Mouse (Mus musculus): ENCODE data around the gene Klhl25. TPM values are rescaled to one million over a fixed set of nuclear protein-coding genes. Genes with fewer than 3 reads are reported as not detected.
"Not testable (repeated sequence)": the region's sequence is repeated elsewhere in the genome, so short reads cannot be mapped to it uniquely, and the experiment has no call there.

The Klhl25 gene
- total RNA-seq, 2 experiments from 2014 or later: 7.3 to 9.8 TPM

- no peak for DNase-seq (ENCODE audit: low spot score in 2 of 2)
Observed at GRCm38 (mm10) chr7:75840071-75840470, 8.0 kb upstream of the Klhl25 start.

DNA sequence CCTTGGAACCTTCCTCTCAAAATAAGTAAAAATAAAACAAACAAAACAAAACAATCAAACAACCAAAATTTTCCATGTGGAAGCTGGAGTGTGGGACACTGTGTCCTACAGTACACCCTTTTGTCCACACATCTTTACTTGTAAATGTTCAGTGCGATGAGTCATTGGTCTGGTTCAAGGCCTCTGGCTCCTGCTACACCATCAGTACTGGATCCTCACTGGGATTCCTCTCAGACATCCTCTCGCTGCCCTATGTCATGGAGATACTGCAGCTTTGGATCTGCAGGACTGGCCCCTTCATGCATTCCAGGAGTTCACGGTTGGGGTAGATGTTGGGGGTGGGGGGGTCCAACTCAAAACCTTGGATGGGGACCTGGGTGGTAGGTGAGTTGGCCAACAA, 5.8 kb upstream of the Klhl25 start:
- DNase-seq (ENCODE audit: low spot score in 2 of 2): no peak

- no peak for DNase-seq (ENCODE audit: low spot score in 2 of 2)
Observed at GRCm38 (mm10) chr7:75845936-75846335, 2.2 kb upstream of the Klhl25 start.

- no peak for DNase-seq (ENCODE audit: low spot score in 2 of 2)
Observed at GRCm38 (mm10) chr7:75846942-75847341, 1.2 kb upstream of the Klhl25 start.

- no peak for DNase-seq (ENCODE audit: low spot score in 2 of 2)
Observed at GRCm38 (mm10) chr7:75847489-75847888, 621 bp upstream of the Klhl25 start.

- peak in 1 of 2 experiments; percentile 25 for DNase-seq (ENCODE audit: low spot score in 2 of 2)
Observed at GRCm38 (mm10) chr7:75848776-75849670, 913 bp downstream of the Klhl25 start.

DNA sequence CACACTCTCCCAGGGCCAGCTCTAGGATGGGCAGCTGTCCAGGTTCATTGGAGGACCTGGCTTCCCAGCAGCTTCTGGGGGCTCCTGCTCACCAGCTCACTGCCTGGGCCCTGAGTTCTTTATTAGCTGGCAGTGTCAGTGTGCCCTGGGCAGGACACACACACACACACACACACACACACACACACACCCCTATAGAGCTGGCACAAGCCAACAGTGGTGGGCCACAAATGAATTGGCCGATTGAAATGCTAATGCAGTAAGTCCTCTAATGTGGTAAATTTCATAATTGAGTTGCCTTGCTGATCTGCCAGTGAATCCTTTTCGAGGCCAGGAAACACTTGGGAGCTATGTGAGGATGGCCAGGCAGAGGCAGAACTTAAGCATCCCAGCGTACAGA, 2.3 kb downstream of the Klhl25 start:
- DNase-seq (ENCODE audit: low spot score in 2 of 2): not testable (repeated sequence)

DNA sequence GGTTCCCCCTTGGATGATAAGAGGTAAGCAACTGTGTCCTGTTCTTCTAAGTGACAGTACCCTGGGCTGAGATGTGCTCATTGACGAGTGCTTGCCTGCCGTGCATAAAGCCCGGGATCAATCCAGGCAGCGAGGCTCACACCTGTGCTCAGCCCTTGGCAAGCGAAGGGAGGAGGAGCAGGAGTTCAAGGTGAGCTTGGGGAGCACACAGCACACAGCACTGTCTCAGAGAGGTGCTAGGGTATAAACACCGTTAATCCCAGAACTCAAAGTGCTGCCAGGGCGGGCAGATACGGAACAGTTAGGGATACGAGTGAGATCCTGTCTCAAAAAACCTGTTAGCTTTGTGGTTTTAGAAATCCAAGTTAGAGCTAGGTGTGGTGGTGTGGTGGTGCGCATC, 3.2 kb downstream of the Klhl25 start:
- DNase-seq (ENCODE audit: low spot score in 2 of 2): no peak

DNA sequence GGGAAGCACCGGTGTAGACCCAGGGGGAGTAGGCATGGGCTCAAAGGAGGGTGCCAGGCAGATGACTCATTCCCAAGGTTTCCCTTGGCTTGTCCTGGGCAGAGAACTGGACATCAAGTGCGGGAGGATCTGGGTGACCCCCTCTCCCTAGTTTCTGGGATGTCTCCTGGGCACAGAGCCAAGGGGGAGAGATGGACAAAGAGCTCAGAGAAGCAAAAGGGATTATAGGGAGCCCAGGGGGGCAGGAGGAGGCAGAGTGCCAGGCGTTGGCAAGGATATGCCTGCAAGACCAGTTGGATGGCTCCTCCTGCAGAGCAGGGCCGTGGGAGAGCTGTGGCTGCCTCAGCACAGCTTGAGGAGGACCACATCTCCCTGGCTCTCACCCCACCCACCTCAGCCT, 4.3 kb downstream of the Klhl25 start:
- no peak for DNase-seq (ENCODE audit: low spot score in 2 of 2)

DNA sequence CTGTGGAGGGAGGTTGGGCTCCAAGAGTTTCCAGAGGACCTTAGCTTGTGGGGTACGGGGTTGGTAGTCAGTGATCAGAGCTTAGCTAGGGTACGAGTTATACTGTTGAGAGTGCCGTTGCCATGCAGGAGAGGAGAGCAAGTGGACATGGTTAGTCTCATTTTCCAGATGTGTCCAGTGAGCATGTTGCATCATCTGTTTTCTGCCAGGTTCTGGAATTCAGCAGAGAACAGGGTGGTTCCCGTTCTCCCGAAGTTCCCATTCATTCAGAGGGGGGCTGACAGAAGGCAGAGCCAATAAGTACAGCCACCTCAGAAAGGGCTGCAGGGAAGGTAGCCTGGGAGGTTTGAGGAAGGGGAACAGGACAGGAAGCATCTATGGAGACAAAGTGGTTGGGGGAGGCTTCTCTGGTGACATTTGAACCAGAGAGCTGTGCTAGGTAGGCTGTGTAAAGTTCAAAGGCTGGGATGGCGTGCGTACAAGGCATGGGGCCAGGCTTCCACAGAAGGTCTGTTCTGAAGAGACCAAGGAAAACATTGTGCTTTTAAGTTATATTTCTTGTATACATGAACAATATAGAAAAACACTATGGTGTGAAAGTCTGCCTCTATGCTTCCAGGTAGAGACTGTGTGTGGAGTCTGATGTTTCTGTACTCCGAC, 5.2 kb downstream of the Klhl25 start:
- no peak for DNase-seq (ENCODE audit: low spot score in 2 of 2)

DNA sequence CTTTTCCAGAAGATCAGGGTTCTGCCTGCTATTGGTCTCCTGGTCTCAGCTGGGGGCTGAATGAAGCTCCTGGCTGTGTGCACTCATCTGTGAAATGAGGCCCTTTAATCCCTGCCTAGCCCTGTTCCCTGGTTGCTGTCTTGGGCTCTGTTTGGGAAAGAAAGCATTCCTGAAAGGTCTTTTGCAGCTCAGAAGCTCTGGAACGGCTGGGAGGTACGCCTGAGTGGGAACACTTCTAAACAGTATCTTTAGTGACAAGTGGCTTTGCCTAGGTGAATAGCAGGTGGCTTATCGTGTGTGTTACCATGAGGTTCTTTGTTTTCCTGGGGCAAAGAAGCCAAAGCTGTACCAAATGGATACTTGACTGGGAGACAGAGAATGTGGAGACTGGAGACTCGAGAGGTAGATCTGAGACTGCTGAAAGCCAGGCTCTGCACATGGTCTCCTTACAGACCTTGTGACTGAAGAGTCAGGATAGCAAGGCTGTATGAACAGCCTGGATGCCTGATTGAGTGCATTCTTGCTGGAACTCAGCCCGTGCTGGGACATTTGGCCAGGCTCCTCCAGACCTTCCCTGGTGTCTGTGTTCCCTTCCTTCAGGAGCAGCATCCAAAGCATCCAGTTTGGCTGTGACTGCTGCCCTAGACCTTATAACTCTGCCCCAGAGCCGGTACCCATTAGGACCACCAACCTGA, 6.3 kb downstream of the Klhl25 start:
- no peak for DNase-seq (ENCODE audit: low spot score in 2 of 2)

- DNase-seq (ENCODE audit: low spot score in 2 of 2): no peak
Observed at GRCm38 (mm10) chr7:75855028-75855427, 6.9 kb downstream of the Klhl25 start.

DNA sequence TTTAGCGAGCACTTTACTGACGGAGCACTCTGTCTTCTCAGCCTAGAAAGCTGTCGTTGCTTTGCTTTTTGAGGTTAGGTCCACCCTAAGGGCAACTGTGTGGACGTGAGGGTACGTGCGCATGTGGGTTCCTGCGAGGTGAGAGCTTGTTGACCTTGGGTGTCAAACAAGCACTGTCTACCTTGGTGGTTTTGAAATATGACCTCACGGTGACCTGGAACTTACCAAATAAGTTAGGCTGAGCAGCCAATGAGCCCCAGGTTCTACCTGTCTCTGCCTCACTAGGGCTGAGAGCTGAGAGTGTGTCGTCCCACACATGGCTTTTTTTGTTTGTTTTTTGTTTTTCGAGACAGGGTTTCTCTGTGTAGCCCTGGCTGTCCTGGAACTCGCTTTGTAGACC, 8.1 kb downstream of the Klhl25 start:
- DNase-seq (ENCODE audit: low spot score in 2 of 2): no peak

DNA sequence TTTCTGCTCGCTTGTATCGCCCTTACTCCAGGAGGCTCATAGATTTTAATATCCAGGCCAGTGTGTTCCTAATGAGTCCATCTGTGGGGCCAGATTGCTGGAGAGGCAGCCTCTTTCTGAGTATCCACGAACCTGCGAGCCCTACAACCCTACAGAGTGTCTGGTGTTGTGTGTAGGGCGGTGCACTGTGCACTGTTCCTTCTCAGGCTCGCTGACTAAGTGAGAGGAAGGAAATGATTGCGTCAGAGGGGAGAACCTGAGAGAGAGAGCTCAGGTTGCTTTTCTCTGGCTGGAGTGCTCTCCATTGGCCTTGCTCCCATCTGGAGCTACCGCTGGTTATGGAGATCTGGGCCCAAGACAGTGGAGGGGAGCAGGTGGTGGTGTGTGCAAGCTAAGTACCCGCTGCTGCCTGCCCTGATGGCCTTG, 11.7 kb downstream of the Klhl25 start:
- DNase-seq (ENCODE audit: low spot score in 2 of 2): no peak

- DNase-seq (ENCODE audit: low spot score in 2 of 2): not testable (repeated sequence)
Observed at GRCm38 (mm10) chr7:75861638-75862426, 13.7 kb downstream of the Klhl25 start.

GRCm38 (mm10) chr7:75862427-75862781, 14.3 kb downstream of the Klhl25 start:
- DNase-seq (ENCODE audit: low spot score in 2 of 2): not testable (repeated sequence)

DNA sequence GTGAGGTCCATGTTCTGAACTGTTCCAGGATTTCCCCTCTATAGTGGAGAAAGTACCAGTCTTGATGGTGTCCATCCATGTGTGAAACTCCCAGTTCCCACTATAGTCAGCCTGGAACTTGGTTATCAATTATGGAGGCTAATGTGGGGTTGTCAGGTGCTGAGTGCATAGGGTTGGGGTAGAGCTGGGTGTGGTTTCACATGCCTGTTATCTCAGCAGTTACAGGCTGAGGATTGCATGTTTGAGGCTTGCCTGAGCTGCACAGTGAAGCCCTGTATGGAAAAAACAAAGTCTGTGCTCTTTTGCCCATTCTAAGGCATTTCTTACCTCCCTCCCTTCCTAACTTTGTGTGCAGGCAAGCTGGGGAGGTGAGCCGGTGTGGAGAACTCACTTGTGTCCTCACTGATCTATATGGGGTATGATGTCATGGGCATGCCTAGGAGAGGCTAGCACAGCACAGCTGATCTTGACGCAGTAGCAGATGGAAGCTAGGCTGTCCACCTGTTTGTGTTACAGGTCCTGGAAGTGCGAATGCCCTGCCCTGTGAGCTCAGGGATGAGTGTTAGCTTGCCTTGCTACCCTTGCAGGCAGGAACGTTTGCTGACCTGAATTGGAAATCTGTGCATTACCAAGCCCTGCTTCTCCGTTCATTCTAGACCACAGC, 15.3 kb downstream of the Klhl25 start:
- DNase-seq (ENCODE audit: low spot score in 2 of 2): not testable (repeated sequence)

DNA sequence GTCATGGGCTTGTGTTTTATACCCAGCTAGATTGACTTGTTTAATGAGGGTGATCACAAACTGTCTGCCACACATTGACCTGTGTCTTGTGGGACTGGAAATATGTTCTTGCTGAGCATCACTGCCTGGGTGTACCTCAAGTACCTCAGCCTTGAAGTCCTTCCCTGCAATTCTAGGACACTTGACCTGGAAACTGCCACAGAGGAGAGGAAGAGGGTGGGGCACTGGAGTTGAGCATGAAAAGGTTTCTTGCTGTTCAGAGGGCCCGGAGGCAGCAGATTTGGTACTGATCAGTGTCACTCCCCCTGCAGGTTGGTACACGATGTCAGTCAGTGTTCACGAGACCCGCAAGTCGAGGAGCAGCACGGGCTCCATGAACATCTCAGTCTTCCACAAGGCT, 16.9 kb downstream of the Klhl25 start:
- DNase-seq (ENCODE audit: low spot score in 2 of 2): no peak

DNA sequence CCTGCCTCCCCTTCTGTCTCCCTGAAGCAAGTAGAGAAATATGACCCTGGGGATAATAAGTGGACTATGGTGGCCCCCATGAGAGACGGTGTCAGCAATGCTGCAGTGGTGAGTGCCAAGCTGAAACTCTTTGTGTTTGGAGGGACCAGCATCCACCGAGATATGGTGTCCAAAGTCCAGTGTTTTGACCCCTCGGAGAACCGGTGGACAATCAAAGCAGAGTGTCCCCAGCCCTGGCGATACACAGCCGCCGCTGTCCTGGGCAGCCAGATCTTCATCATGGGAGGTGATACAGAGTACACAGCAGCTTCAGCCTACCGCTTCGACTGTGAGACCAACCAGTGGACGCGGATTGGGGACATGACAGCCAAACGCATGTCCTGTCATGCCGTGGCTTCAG, 18.4 kb downstream of the Klhl25 start:
- DNase-seq (ENCODE audit: low spot score in 2 of 2): no peak

DNA sequence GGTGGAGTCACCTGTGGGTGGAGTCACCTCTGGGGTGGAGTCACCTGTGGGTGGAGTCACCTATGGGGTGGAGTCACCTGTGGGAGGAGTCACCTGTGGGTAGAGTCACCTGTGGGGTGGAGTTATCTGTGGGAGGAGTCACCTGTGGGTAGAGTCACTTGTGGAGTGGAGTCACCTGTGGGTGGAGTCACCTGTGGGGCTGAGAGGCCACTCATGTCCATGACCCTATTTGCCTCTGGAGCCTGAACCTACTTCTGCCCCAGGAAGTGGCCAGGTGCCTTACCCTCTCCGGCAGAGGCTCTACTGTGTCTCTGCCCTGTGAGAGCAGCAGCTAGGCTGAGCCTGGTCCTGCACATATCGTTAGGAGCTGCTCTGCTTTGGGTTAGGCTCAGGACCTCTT, 20.6 kb downstream of the Klhl25 start:
- no peak for DNase-seq (ENCODE audit: low spot score in 2 of 2)

DNA sequence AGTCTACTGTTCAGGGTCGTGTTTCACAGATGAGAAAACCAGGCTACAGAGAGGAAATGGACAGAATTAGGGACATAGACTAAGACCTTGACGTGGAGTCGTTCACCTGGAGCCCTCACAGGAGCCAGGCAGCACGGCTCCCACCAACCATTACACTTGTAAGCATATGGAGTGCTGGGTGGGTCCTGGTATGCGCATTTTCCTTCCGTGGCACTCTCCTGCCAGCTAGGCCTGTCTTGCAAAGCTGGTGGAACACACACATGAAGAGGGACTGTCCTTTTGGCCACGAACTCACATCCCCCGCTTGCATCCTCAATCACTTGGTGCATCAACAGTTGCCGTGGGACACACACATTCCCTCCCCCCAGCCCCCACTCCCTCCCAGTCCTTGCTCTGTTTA, 22.4 kb downstream of the Klhl25 start:
- DNase-seq (ENCODE audit: low spot score in 2 of 2): no peak

All from gastrocnemius, postnatal 4 days (tissue).